Mouse (Mus musculus) kidney, embryonic 14.5 days (tissue): ENCODE data around the gene Olfr70. TPM values are rescaled to one million over a fixed set of nuclear protein-coding genes. Genes with fewer than 3 reads are reported as not detected.
A peak's percentile ranks its signal among the peaks of the same experiment; 100 is the strongest.

Experiments used
- ATAC-seq: fragments of 200-750 bp; cut with Nextera tagmentation; 2 replicates; pipeline ENCODE4 v1.8.0; 2017; ENCODE audit warnings: moderate number of reproducible peaks, mild to moderate bottlenecking, moderate TSS enrichment, moderate library complexity; ENCODE audit not compliant: low FRiP score, low TSS enrichment
- H3K27ac ChIP-seq: fragments of 300-500 bp; sonication (generic); 2 replicates; pipeline ENCODE4 v1.5.1; 2014; ENCODE audit warnings: low read depth, mild to moderate bottlenecking, low read length, moderate library complexity, mixed read lengths
- H3K27me3 ChIP-seq: fragments of 300-500 bp; sonication (generic); 2 replicates; pipeline ENCODE4 v1.6.1; 2014; ENCODE audit warnings: mild to moderate bottlenecking, low read length; ENCODE audit not compliant: control insufficient read depth, insufficient read depth
- H3K36me3 ChIP-seq: fragments of 300-500 bp; sonication (generic); 2 replicates; pipeline ENCODE4 v1.6.1; 2014; ENCODE audit warnings: low read length, mixed read lengths; ENCODE audit not compliant: control insufficient read depth, insufficient read depth
- H3K4me1 ChIP-seq: fragments of 300-500 bp; sonication (generic); 2 replicates; pipeline ENCODE4 v1.6.1; 2014; ENCODE audit warnings: low read length, mixed read lengths; ENCODE audit not compliant: control insufficient read depth, insufficient read depth
- H3K4me2 ChIP-seq: fragments of 300-500 bp; sonication (generic); replicated peaks from 2 replicates; pipeline ENCODE4 v1.6.1; 2014; ENCODE audit warnings: low read depth, mild to moderate bottlenecking, low read length
- H3K4me3 ChIP-seq: fragments of 300-500 bp; sonication (generic); 2 replicates; pipeline ENCODE4 v1.5.1; 2014; ENCODE audit warnings: mild to moderate bottlenecking, low read length
- H3K9ac ChIP-seq: fragments of 300-500 bp; sonication (generic); 2 replicates; pipeline ENCODE4 v1.6.1; 2014; ENCODE audit warnings: low read depth, mild to moderate bottlenecking, low read length, moderate library complexity
- H3K9me3 ChIP-seq: fragments of 300-500 bp; sonication (generic); 2 replicates; pipeline ENCODE4 v1.6.1; 2016; ENCODE audit warnings: low read length; ENCODE audit not compliant: control insufficient read depth
- WGBS: fragments of 180-500 bp; shearing (Covaris S2); extraction: QIAGEN DNeasy Blood & Tissue Kit; methylation state at CpG from one replicate; pipeline ENCODE4 v1.1.7; 2014; 5-methylcytosine and 5-hydroxymethylcytosine counted together
- polyA plus RNA-seq: library from polyadenylated mRNA; unstranded; fragments of >200 nt; fragmentation: Nextera tagmentation; extraction: Ambion mirVana; gene quantifications from 2 replicates; pipeline ENCODE4 v1.2.1, GENCODE M21; 2014

Gene Olfr70
- polyA plus RNA-seq, 1 experiment from 2014 or later = not detected

- no peak for ATAC-seq
- no peak overlapping the region for H3K9ac ChIP-seq
- 66% methylated on average over 21 of the region's 21 CpGs for WGBS
- H3K4me1 ChIP-seq = peaks cover 11% of the 10 kb centered on the region; the same call in 1 of the 2 replicates
- no peak overlapping the region for H3K4me2 ChIP-seq
- H3K27ac ChIP-seq = no peak overlapping the region
- H3K36me3 ChIP-seq = no peaks in the 10 kb centered on the region
- H3K27me3 ChIP-seq = no peaks in the 10 kb centered on the region
- H3K4me3 ChIP-seq = no peak overlapping the region
- no peaks in the 10 kb centered on the region for H3K9me3 ChIP-seq
These were observed 30.2 kb upstream of the Olfr70 start for GRCm38 (mm10) chr4:43730750-43731297.

GRCm38 (mm10) chr4:43729794-43730550 lies 29.4 kb upstream of the Olfr70 start, which contains the start of gene Spaar:
Gene Spaar, plus strand, starts transcription at chr4:43730034.
- H3K9me3 ChIP-seq = no peaks in the 10 kb centered on the region
- WGBS = 54% methylated on average over 14 of the region's 14 CpGs
- no peak within 1 kb of the TSS for H3K4me2 ChIP-seq
- H3K4me1 ChIP-seq = peaks cover 11% of the 10 kb centered on the region; the same call in 1 of the 2 replicates
- no peak within 1 kb of the TSS for H3K4me3 ChIP-seq
- H3K27me3 ChIP-seq = no peaks in the 10 kb centered on the region
- ATAC-seq = no peak
- H3K27ac ChIP-seq = no peak within 1 kb of the TSS
- H3K9ac ChIP-seq = no peak within 1 kb of the TSS
- no peaks in the 10 kb centered on the region for H3K36me3 ChIP-seq

- WGBS = 70% methylated on average over 3 of the region's 3 CpGs
- Histone ChIP-seq H3K36me3 (no peaks in the 10 kb centered on the region), H3K4me1 (peaks cover 11% of the 10 kb centered on the region; the same call in 1 of the 2 replicates), H3K4me2 (no peak overlapping the region), H3K27me3 (no peaks in the 10 kb centered on the region), H3K27ac (no peak overlapping the region), H3K9me3 (no peaks in the 10 kb centered on the region), H3K4me3 (no peak overlapping the region), H3K9ac (no peak overlapping the region)
- ATAC-seq = no peak
These were observed 28.5 kb upstream of the Olfr70 start for GRCm38 (mm10) chr4:43729126-43729525.

- Histone ChIP-seq H3K9me3 (no peaks in the 10 kb centered on the region), H3K4me2 (no peak overlapping the region), H3K27ac (no peak overlapping the region), H3K9ac (no peak overlapping the region), H3K36me3 (no peaks in the 10 kb centered on the region), H3K4me1 (peaks cover 11% of the 10 kb centered on the region; the same call in 1 of the 2 replicates), H3K27me3 (no peaks in the 10 kb centered on the region), H3K4me3 (no peak overlapping the region)
- WGBS = 57% methylated on average over 5 of the region's 5 CpGs
- ATAC-seq = no peak; the same call in 1 of the 2 replicates
These were observed 28.0 kb upstream of the Olfr70 start for GRCm38 (mm10) chr4:43728576-43728954.

GRCm38 (mm10) chr4:43727718-43728575 lies 27.3 kb upstream of the Olfr70 start:
- H3K4me1 ChIP-seq = peaks cover 11% of the 10 kb centered on the region; the same call in 1 of the 2 replicates
- no peak overlapping the region for H3K4me3 ChIP-seq

GRCm38 (mm10) chr4:43726995-43727394 lies 26.4 kb upstream of the Olfr70 start, which contains the start of gene Hrct1:
Gene Hrct1, plus strand, starts transcription at chr4:43727188.
- no peak within 1 kb of the TSS for H3K4me2 ChIP-seq
- 0 out of 2 replicates have a peak within 1 kb of the TSS, but pooled peaks have one; percentile 8 for H3K27ac ChIP-seq
- H3K9me3 ChIP-seq = no peaks in the 10 kb centered on the region
- peaks cover 11% of the 10 kb centered on the region; the same call in 1 of the 2 replicates for H3K4me1 ChIP-seq
- no peak within 1 kb of the TSS for H3K4me3 ChIP-seq
- H3K27me3 ChIP-seq = no peaks in the 10 kb centered on the region
- H3K9ac ChIP-seq = no peak within 1 kb of the TSS
- no peaks in the 10 kb centered on the region for H3K36me3 ChIP-seq
- ATAC-seq = peak; percentile 58
- 35% methylated on average over 3 of the region's 3 CpGs for WGBS

More at GRCm38 (mm10) chr4:43727718-43728575, 27.3 kb upstream of the Olfr70 start:
- WGBS = 75% methylated on average over 7 of the region's 7 CpGs
- no peaks in the 10 kb centered on the region for H3K36me3 ChIP-seq
- 0 out of 2 replicates have a peak overlapping the region, but pooled peaks have one; percentile 8 for H3K27ac ChIP-seq
- no peak overlapping the region for H3K9ac ChIP-seq
- ATAC-seq = no peak; the same call in 1 of the 2 replicates
- H3K4me2 ChIP-seq = no peak overlapping the region
- no peaks in the 10 kb centered on the region for H3K9me3 ChIP-seq
- no peaks in the 10 kb centered on the region for H3K27me3 ChIP-seq

GRCm38 (mm10) chr4:43726228-43726993 lies 25.8 kb upstream of the Olfr70 start:
- H3K9ac ChIP-seq = no peak overlapping the region
- no peaks in the 10 kb centered on the region for H3K27me3 ChIP-seq
- WGBS = 68% methylated on average over 12 of the region's 12 CpGs
- H3K27ac ChIP-seq = no peak overlapping the region
- no peaks in the 10 kb centered on the region for H3K9me3 ChIP-seq
- no peak overlapping the region for H3K4me3 ChIP-seq
- H3K4me1 ChIP-seq = peaks cover 11% of the 10 kb centered on the region; the same call in 1 of the 2 replicates
- ATAC-seq = no peak
- no peaks in the 10 kb centered on the region for H3K36me3 ChIP-seq
- no peak overlapping the region for H3K4me2 ChIP-seq

- ATAC-seq = no peak
- H3K9me3 ChIP-seq = no peaks in the 10 kb centered on the region
- WGBS = 39% methylated on average over 1 of the region's 1 CpGs
- H3K27ac ChIP-seq = no peak overlapping the region
- H3K4me2 ChIP-seq = no peak overlapping the region
- no peak overlapping the region for H3K4me3 ChIP-seq
- H3K4me1 ChIP-seq = peaks cover 5% of the 10 kb centered on the region; the same call in 1 of the 2 replicates
- no peak overlapping the region for H3K9ac ChIP-seq
- H3K27me3 ChIP-seq = no peaks in the 10 kb centered on the region
- no peaks in the 10 kb centered on the region for H3K36me3 ChIP-seq
These were observed 24.2 kb upstream of the Olfr70 start for GRCm38 (mm10) chr4:43724764-43725163.
